Mouse (Mus musculus) c-Kit-negative CD71-positive TER-119-positive erythroid progenitor cells, embryonic 14.5 days (primary cell): Measurements from ENCODE around the gene Adamtsl1.

Experiments used
- DNase-seq: peaks from one replicate; pipeline ENCODE4 v3.0.0-alpha.2; 2013; ENCODE audit warnings: low read depth, low spot score

The Adamtsl1 gene

GRCm38 (mm10) chr4:86312366-86312765 lies 798.4 kb downstream of the Adamtsl1 start:
- no peak for DNase-seq

GRCm38 (mm10) chr4:86314442-86314841 lies 800.5 kb downstream of the Adamtsl1 start:
- no peak for DNase-seq

GRCm38 (mm10) chr4:86315122-86315521 lies 801.1 kb downstream of the Adamtsl1 start:
- DNase-seq = no peak

- no peak for DNase-seq
Observed at GRCm38 (mm10) chr4:86317916-86318542, 804.1 kb downstream of the Adamtsl1 start.

- no peak for DNase-seq
Observed at GRCm38 (mm10) chr4:86325411-86325810, 811.4 kb downstream of the Adamtsl1 start.

- no peak for DNase-seq
Observed at GRCm38 (mm10) chr4:86326003-86326402, 812.0 kb downstream of the Adamtsl1 start.

GRCm38 (mm10) chr4:86326638-86327037 lies 812.7 kb downstream of the Adamtsl1 start:
- no peak for DNase-seq

- no peak for DNase-seq
Observed at GRCm38 (mm10) chr4:86329481-86329880, 815.5 kb downstream of the Adamtsl1 start.

GRCm38 (mm10) chr4:86335861-86336415 lies 822.0 kb downstream of the Adamtsl1 start:
- DNase-seq = no peak

- no peak for DNase-seq
Observed at GRCm38 (mm10) chr4:86337216-86337765, 823.3 kb downstream of the Adamtsl1 start.

- no peak for DNase-seq
Observed at GRCm38 (mm10) chr4:86349341-86349740, 835.4 kb downstream of the Adamtsl1 start.

GRCm38 (mm10) chr4:86352121-86352520 lies 838.1 kb downstream of the Adamtsl1 start:
- DNase-seq = no peak

GRCm38 (mm10) chr4:86353550-86353949 lies 839.6 kb downstream of the Adamtsl1 start:
- no peak for DNase-seq

GRCm38 (mm10) chr4:86359398-86359797 lies 845.4 kb downstream of the Adamtsl1 start:
- DNase-seq = no peak

- DNase-seq = no peak
Observed at GRCm38 (mm10) chr4:86369055-86369454, 855.1 kb downstream of the Adamtsl1 start.

- DNase-seq = no peak
Observed at GRCm38 (mm10) chr4:86373166-86373565, 859.2 kb downstream of the Adamtsl1 start.

- DNase-seq = no peak
Observed at GRCm38 (mm10) chr4:86383124-86383523, 869.2 kb downstream of the Adamtsl1 start.

GRCm38 (mm10) chr4:86385121-86385520 lies 871.1 kb downstream of the Adamtsl1 start:
- DNase-seq = no peak

GRCm38 (mm10) chr4:86388430-86388829 lies 874.5 kb downstream of the Adamtsl1 start:
- no peak for DNase-seq

- no peak for DNase-seq
Observed at GRCm38 (mm10) chr4:86391176-86391575, 877.2 kb downstream of the Adamtsl1 start.

GRCm38 (mm10) chr4:86395636-86396035 lies 881.7 kb downstream of the Adamtsl1 start:
- DNase-seq = no peak

- DNase-seq = no peak
Observed at GRCm38 (mm10) chr4:86396672-86397288, 882.8 kb downstream of the Adamtsl1 start.

GRCm38 (mm10) chr4:86397470-86397869 lies 883.5 kb downstream of the Adamtsl1 start:
- no peak for DNase-seq
